Mouse (Mus musculus): ENCODE data around the gene Tsga10ip.

DNA sequence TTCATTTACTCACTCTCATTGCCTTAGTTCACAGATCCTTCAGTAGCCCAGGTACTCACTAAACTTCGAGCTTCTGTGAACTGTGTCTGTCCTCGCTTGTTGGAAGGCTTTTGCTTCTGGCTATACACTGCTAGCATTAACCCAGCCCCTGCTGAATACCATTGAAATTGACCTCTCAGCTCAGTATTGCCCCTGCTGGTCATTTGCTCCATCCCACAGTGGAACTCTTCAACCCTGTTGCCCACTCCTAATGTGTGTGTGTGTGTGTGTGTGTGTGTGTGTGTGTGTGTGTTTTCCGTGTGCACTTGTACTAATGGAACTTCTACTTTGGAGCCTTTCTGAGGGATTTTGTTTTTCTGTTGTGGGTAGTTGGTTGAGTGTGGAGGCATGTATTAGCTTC is 31.4 kb downstream of the Tsga10ip start:
- TF ChIP-seq CTCF (IDR thresholded peaks at IDR 0.05; ENCODE audit: borderline replicate concordance, control insufficient read depth, extremely low read depth, insufficient read depth, low read length, poor library complexity) (no peak), POLR2A (IDR thresholded peaks at IDR 0.05; ENCODE audit: control insufficient read depth, extremely low read depth, insufficient read depth, low read length, poor library complexity) (no peak)
